Mouse (Mus musculus): Measurements from ENCODE around the gene Adk. TPM values are rescaled to one million over a fixed set of nuclear protein-coding genes. Genes with fewer than 3 reads are reported as not detected.

The Adk gene
- total and polyA plus RNA-seq, 3 experiments = 69.0 to 479 (median 102) TPM

DNA sequence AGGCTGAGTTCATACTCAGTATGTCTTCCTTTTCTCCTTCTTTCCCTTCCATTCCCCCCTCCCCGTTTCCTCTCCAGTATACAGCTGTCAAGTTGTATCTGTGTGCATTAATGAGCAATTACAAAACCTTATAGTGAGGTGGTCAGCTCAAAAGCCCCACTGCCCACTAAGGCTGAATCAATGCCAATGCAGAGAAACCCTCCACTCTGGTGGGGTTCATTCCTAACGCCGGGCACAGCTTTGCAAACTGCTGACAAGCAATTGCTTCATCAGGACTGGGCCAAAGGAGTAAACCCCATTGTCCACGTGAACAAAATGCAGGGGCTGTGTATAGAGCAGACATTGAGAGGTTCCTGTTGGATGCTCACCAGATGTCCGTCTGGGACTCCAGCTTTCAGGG, 405.5 kb downstream of the Adk start:
- no peaks in the 10 kb centered on the region for H3K36me3 ChIP-seq (ENCODE audit: control insufficient read depth in 1 of 2, insufficient read depth in 2 of 2, low read length in 2 of 2)
- no peak overlapping the region for H3K9ac ChIP-seq (ENCODE audit: control insufficient read depth, low read depth, low read length, poor library complexity, severe bottlenecking)
- H3K9me3 ChIP-seq (replicated peaks; ENCODE audit: insufficient read depth, low read length) = no peaks in the 10 kb centered on the region
- no peaks in the 10 kb centered on the region for H3K27me3 ChIP-seq (ENCODE audit: control insufficient read depth in 1 of 2, insufficient read depth in 2 of 2, low read length in 2 of 2)
- no peak for TF ChIP-seq NRF1 (IDR thresholded peaks at IDR 0.05; ENCODE audit: insufficient read depth, low read depth, low read length, poor library complexity, severe bottlenecking)
- no peak overlapping the region for H3K27ac ChIP-seq (ENCODE audit: control insufficient read depth, low read depth, low read length)
- H3K4me1 ChIP-seq (ENCODE audit: control insufficient read depth in 1 of 2, insufficient read depth in 2 of 2, low read length in 2 of 2) = no peaks in the 10 kb centered on the region
- no peak overlapping the region for H3K4me3 ChIP-seq (ENCODE audit: control insufficient read depth in 1 of 2, insufficient read depth in 1 of 2, low read depth in 2 of 2, low read length in 2 of 2)
- no peak for DNase-seq (ENCODE audit: low read depth, low spot score)
- H3K79me2 ChIP-seq (ENCODE audit: control insufficient read depth, insufficient read depth, low read length, poor library complexity) = no peaks in the 10 kb centered on the region

DNA sequence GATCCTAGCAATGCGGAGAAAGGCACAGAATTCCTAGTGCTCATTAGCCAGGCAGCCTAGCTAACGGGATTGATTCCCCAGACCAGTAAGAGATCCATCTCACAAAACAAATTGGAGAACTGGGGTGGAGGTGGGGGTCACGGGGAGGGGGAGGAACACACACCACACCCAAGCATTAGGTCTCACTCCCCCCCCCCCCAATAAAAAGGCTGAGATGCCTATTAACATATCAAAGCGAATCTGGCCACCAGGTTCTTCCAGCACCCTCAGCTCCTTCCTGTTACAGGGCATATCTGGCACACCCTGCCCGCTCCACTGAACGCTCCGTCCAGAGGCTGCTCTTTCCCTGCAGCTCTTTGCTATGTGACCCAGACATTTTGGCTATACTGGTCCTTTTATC, 406.3 kb downstream of the Adk start:
- Histone ChIP-seq H3K79me2 (ENCODE audit: control insufficient read depth, insufficient read depth, low read length, poor library complexity) (no peaks in the 10 kb centered on the region), H3K27me3 (ENCODE audit: control insufficient read depth in 1 of 2, insufficient read depth in 2 of 2, low read length in 2 of 2) (no peaks in the 10 kb centered on the region), H3K4me1 (ENCODE audit: control insufficient read depth in 1 of 2, insufficient read depth in 2 of 2, low read length in 2 of 2) (no peaks in the 10 kb centered on the region), H3K36me3 (ENCODE audit: control insufficient read depth in 1 of 2, insufficient read depth in 2 of 2, low read length in 2 of 2) (no peaks in the 10 kb centered on the region), H3K9ac (ENCODE audit: control insufficient read depth, low read depth, low read length, poor library complexity, severe bottlenecking) (no peak overlapping the region), H3K27ac (ENCODE audit: control insufficient read depth, low read depth, low read length) (no peak overlapping the region), H3K9me3 (replicated peaks; ENCODE audit: insufficient read depth, low read length) (no peaks in the 10 kb centered on the region), H3K4me3 (ENCODE audit: control insufficient read depth in 1 of 2, insufficient read depth in 1 of 2, low read depth in 2 of 2, low read length in 2 of 2) (no peak overlapping the region)
- TF ChIP-seq MYC (IDR thresholded peaks at IDR 0.05; ENCODE audit: low read depth, low read length) (no peak), CTCF (IDR thresholded peaks at IDR 0.05 in 2 of 3, conservative IDR thresholded peaks at IDR 0.05 in 1 of 3; ENCODE audit: control insufficient read depth in 1 of 3, insufficient read depth in 1 of 3, low read depth in 2 of 3, low read length in 3 of 3, poor library complexity in 1 of 3, severe bottlenecking in 1 of 3) (no peak), EP300 (IDR thresholded peaks at IDR 0.05; ENCODE audit: low read depth in 1 of 2, low read length in 2 of 2) (no peak), RCOR1 (IDR thresholded peaks at IDR 0.05; ENCODE audit: low read depth, low read length) (no peak), MEF2A (IDR thresholded peaks at IDR 0.05; ENCODE audit: extremely low read depth, insufficient replicate concordance, low read depth, low read length, poor library complexity, severe bottlenecking) (no peak), ZNF384 (IDR thresholded peaks at IDR 0.05; ENCODE audit: low read depth, low read length) (no peak), MAZ (IDR thresholded peaks at IDR 0.05; ENCODE audit: low read depth, low read length) (no peak), JUND (IDR thresholded peaks at IDR 0.05; ENCODE audit: low read depth, low read length) (no peak), MAFK (IDR thresholded peaks at IDR 0.05; ENCODE audit: borderline replicate concordance, low read depth, low read length) (no peak), POLR2AphosphoS2 (IDR thresholded peaks at IDR 0.05; ENCODE audit: low read length) (no peak), E2F4 (IDR thresholded peaks at IDR 0.05; ENCODE audit: borderline replicate concordance, low read depth, low read length) (no peak), POLR2AphosphoS5 (IDR thresholded peaks at IDR 0.05; ENCODE audit: borderline replicate concordance, low read depth, low read length) (no peak)
- DNase-seq (ENCODE audit: low read depth, low spot score) = no peak

DNA sequence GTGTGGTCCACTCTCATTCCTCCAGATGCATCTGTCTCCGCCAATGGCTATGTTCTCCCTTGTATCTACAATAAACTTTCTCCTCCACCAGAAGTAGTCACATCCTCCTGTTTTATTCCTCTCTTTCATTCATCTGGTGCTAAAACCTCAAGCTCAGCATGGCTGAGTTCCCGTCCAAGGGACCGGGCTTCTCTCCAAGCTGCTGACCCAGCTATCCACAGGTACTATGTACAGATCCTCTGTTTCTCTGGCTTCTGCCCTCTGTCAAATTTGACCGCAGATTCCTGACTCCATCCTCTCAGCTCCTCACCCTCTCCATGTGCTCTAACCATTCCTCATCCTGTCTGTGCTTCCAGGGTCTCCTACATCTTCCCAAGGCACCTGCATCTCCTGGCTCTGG, 406.8 kb downstream of the Adk start:
- H3K36me3 ChIP-seq (ENCODE audit: control insufficient read depth in 1 of 2, insufficient read depth in 2 of 2, low read length in 2 of 2) = no peaks in the 10 kb centered on the region
- no peak overlapping the region for H3K27ac ChIP-seq (ENCODE audit: control insufficient read depth, low read depth, low read length)
- no peaks in the 10 kb centered on the region for H3K27me3 ChIP-seq (ENCODE audit: control insufficient read depth in 1 of 2, insufficient read depth in 2 of 2, low read length in 2 of 2)
- H3K79me2 ChIP-seq (ENCODE audit: control insufficient read depth, insufficient read depth, low read length, poor library complexity) = no peaks in the 10 kb centered on the region
- no peak overlapping the region for H3K4me3 ChIP-seq (ENCODE audit: control insufficient read depth in 1 of 2, insufficient read depth in 1 of 2, low read depth in 2 of 2, low read length in 2 of 2)
- no peak overlapping the region for H3K9ac ChIP-seq (ENCODE audit: control insufficient read depth, low read depth, low read length, poor library complexity, severe bottlenecking)
- no peak for DNase-seq (ENCODE audit: low read depth, low spot score)
- no peaks in the 10 kb centered on the region for H3K9me3 ChIP-seq (replicated peaks; ENCODE audit: insufficient read depth, low read length)
- no peak for TF ChIP-seq TAL1 (IDR thresholded peaks at IDR 0.05; ENCODE audit: low read length)
- no peak for TF ChIP-seq ZC3H11A (IDR thresholded peaks at IDR 0.05; ENCODE audit: low read depth, low read length)
- no peaks in the 10 kb centered on the region for H3K4me1 ChIP-seq (ENCODE audit: control insufficient read depth in 1 of 2, insufficient read depth in 2 of 2, low read length in 2 of 2)
